Mouse (Mus musculus): ENCODE data around the gene Notum. TPM values are rescaled to one million over a fixed set of nuclear protein-coding genes. Genes with fewer than 3 reads are reported as not detected.

Notum gene
- polyA plus RNA-seq (2016; fragmentation: Nextera tagmentation; extraction: Ambion mirVana): 0.13 and 0.49 TPM in 2 replicates

DNA sequence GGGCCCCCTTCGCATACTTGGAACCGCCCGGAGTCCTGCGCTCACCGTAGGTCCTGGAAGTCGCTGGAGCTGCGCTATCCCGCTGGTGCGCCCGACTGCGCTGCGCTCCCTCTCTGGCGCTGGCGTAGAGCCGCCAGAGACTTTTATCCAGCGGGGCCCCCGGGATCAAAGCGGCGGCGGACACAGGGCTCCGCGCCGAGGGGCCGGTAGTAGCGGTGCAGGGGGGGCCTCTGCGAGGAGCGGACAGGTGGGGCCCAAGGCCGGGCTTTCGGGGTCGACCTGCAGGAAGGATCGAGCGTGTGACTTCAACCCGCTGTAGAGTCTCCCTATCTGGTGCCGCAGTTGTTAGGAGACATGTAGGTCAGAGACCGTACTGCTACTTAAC is at the start of gene Notum:
Gene Notum (minus strand): TSS at position 100 of the 385 bp plus-strand sequence.
- Histone ChIP-seq H3K4me3 (replicated peaks) (peak within 1 kb of the TSS; percentile 41), H3K9ac (peak within 1 kb of the TSS; percentile 33; the same call in 1 of the 2 replicates), H3K4me1 (peaks cover 23% of the 10 kb centered on the region), H3K36me3 (replicated peaks) (no peaks in the 10 kb centered on the region), H3K27me3 (peaks cover 95% of the 10 kb centered on the region), H3K4me2 (peak within 1 kb of the TSS; percentile 60), H3K9me3 (no peaks in the 10 kb centered on the region), H3K27ac (no peak within 1 kb of the TSS)
- 1% methylated on average over 35 of the region's 35 CpGs for WGBS
- ATAC-seq (ENCODE audit: low FRiP score): no peak

DNA sequence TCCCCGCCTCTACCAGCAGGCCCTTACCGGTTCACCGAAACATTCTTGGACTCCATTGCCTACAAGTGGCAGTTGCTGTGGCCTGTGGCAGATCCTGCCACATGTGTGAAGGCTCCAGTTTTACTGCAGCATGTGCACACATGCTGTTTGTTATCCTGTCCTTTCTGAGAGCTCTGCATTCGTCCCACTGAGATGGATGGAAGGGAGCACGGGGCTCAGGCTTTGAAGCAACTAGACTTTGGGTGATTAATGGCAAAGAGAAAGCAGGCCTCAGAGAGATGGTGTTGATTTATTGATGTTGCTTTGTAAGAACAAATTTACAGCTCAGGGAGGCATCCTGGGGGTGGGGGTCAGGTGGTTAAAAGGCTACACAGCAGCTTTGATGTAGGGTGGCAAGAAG is 49.7 kb upstream of the Notum start:
- Histone ChIP-seq H3K4me1 (peaks cover 56% of the 10 kb centered on the region), H3K27ac (no peak overlapping the region), H3K27me3 (0 out of 2 replicates have a peak, but pooled peaks cover 4% of the 10 kb centered on the region), H3K4me2 (no peak overlapping the region), H3K4me3 (replicated peaks) (no peak overlapping the region), H3K9ac (no peak overlapping the region), H3K36me3 (replicated peaks) (peaks cover 36% of the 10 kb centered on the region), H3K9me3 (no peaks in the 10 kb centered on the region)
- no peak for ATAC-seq (ENCODE audit: low FRiP score)
- 86% methylated on average over 5 of the region's 5 CpGs for WGBS

DNA sequence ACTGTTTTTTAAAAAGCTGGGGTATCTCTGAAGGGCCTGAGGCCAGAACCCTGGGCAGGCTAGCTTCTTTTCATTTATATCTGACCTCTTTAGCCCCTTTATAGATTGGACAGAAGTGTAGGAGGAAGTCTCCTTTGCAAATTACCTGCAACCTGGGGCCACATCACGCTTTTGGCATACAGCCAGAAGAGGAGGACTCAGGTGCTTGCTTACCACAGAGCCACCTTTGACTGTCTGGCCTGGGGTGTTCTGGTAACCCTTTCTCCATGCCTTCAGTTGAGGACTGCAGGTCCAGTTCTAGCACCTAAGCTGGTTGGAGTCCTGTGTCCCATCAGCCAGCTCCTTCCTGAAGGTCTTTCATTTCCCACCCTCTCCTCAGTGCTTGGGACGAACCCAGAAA is 48.6 kb upstream of the Notum start:
- 87% methylated on average over 2 of the region's 2 CpGs for WGBS
- ATAC-seq (ENCODE audit: low FRiP score): no peak
- peaks cover 58% of the 10 kb centered on the region for H3K4me1 ChIP-seq
- H3K36me3 ChIP-seq (replicated peaks): peaks cover 31% of the 10 kb centered on the region
- H3K9me3 ChIP-seq: no peaks in the 10 kb centered on the region
- H3K4me2 ChIP-seq: no peak overlapping the region
- 0 out of 2 replicates have a peak, but pooled peaks cover 8% of the 10 kb centered on the region for H3K27me3 ChIP-seq
- 0 out of 2 replicates have a peak overlapping the region, but pooled peaks have one; percentile 12 for H3K9ac ChIP-seq
- no peak overlapping the region for H3K27ac ChIP-seq
- H3K4me3 ChIP-seq (replicated peaks): no peak overlapping the region

DNA sequence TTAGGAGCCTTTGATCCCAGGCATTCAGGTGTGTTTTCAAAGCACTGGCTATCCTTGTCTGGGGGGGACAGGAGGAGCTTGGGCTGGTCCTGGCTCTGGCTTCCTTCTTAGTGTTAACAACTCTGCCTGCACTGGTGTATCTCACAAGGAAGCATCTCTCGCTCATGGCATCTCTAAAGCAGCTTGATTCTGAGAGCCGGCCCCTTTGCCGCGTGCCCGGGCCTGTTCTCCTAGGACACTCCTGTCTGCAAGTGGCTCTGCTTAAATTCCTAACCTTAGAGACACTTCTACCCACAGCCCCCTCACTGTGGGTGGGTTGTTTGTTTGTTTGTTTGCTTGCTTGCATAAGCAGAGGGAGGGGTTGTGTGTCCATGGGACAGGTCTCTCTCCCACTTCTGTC is 47.0 kb upstream of the Notum start:
- no peak overlapping the region for H3K4me3 ChIP-seq (replicated peaks)
- 56% methylated on average over 5 of the region's 5 CpGs for WGBS
- H3K4me2 ChIP-seq: no peak overlapping the region
- H3K9me3 ChIP-seq: no peaks in the 10 kb centered on the region
- H3K4me1 ChIP-seq: peaks cover 59% of the 10 kb centered on the region
- 0 out of 2 replicates have a peak, but pooled peaks cover 8% of the 10 kb centered on the region for H3K27me3 ChIP-seq
- H3K27ac ChIP-seq: peak overlapping the region; percentile 68; the same call in 1 of the 2 replicates
- 0 out of 2 replicates have a peak overlapping the region, but pooled peaks have one; percentile 47 for H3K9ac ChIP-seq
- peaks cover 44% of the 10 kb centered on the region for H3K36me3 ChIP-seq (replicated peaks)
- ATAC-seq (ENCODE audit: low FRiP score): no peak

DNA sequence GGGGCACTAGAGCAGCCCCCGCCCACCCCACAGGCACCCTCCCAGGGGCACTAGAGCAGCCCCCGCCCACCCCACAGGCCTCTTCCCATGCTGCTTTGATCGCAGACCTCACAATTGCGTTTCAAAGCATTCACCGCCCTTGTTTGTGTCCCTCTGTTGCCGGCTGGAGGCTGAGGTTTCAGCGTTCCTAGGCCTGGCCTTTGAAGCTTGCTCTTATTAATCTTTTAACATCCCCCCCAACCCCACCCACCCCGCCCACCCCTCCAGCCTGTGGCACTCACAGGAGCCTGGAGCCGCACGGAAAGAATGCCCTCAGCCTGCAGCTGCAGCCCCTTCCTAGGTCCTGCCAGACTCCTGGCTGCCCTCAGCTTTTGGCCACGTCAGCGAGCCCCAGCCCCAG is 46.2 kb upstream of the Notum start:
- ATAC-seq (ENCODE audit: low FRiP score): no peak
- no peak overlapping the region for H3K4me3 ChIP-seq (replicated peaks)
- H3K27me3 ChIP-seq: 0 out of 2 replicates have a peak, but pooled peaks cover 8% of the 10 kb centered on the region
- H3K27ac ChIP-seq: peak overlapping the region; percentile 68
- H3K4me1 ChIP-seq: peaks cover 52% of the 10 kb centered on the region
- peak overlapping the region; percentile 10 for H3K4me2 ChIP-seq
- WGBS: 1% methylated on average over 11 of the region's 12 CpGs
- no peaks in the 10 kb centered on the region for H3K9me3 ChIP-seq
- peaks cover 48% of the 10 kb centered on the region for H3K36me3 ChIP-seq (replicated peaks)
- peak overlapping the region; percentile 47 for H3K9ac ChIP-seq

DNA sequence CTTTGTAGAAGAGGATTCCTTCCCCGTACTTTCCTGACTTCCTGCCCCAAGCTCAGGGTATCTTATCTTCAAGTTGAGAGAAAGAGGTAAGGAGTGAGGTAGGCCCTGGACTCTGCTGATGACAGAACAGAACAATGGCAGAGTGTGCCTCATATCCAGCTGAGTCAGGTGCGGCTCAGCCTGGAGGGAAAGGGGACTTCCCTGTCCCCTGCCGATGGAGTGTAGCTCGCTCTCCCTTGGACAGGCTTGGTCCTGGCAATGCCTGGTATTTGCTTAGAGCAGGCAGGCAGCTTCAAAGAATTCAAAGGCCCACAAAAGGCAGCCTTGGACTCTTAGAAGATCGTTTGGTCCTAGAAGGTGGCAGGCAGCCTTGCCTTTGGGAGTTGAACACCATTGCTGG is 45.1 kb upstream of the Notum start:
- Histone ChIP-seq H3K4me1 (peaks cover 48% of the 10 kb centered on the region), H3K27ac (no peak overlapping the region), H3K9me3 (no peaks in the 10 kb centered on the region), H3K9ac (no peak overlapping the region), H3K36me3 (replicated peaks) (peaks cover 53% of the 10 kb centered on the region), H3K4me2 (no peak overlapping the region), H3K4me3 (replicated peaks) (no peak overlapping the region), H3K27me3 (0 out of 2 replicates have a peak, but pooled peaks cover 8% of the 10 kb centered on the region)
- 65% methylated on average over 5 of the region's 5 CpGs for WGBS
- ATAC-seq (ENCODE audit: low FRiP score): no peak

DNA sequence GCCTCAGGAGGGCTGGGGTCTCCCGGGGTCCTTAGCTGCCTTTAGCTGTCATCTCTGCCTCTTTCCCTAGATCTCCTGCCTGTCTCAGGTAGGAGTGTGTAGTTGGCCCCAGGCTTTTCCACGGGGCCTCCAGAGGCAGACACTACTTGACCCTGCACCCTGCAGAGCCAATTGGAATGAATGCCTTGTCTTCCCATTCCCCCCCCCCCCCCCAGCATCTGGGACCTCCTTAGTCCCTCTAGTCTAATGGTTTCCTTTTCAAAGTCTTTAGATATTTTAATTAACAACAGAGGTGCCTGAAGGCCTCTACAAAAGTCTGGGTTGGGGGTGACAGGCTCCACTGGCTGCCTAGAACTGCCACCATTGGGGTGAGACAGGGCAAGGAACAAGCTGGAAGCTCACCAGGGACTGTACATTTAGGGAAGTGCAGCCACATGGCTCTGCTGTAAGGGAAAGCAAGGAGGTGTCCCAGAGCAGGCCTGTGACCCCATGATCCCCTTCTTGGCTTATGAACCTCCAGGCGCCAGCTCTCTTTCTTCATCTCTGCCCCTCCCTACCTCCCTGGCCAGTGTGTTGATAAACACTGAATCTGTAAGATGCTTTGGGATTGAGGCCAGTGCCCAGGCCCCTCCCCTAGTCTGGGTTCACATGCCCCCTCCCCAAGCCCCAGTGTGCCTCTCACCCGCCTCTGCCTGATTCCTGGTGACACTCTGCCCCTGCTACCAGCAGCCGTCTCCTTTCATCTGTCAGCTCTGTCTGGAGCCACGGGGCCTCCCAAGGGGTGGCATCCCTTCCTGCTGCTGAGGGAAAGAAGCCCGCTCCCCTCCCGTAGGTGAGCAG is 43.7 kb upstream of the Notum start:
- Histone ChIP-seq H3K9ac (peak overlapping the region; percentile 44; the same call in 1 of the 2 replicates), H3K27ac (peak overlapping the region; percentile 2; the same call in 1 of the 2 replicates), H3K4me2 (no peak overlapping the region), H3K36me3 (replicated peaks) (peaks cover 53% of the 10 kb centered on the region), H3K4me3 (replicated peaks) (no peak overlapping the region), H3K27me3 (0 out of 2 replicates have a peak, but pooled peaks cover 8% of the 10 kb centered on the region), H3K4me1 (peaks cover 48% of the 10 kb centered on the region), H3K9me3 (no peaks in the 10 kb centered on the region)
- 21% methylated on average over 8 of the region's 8 CpGs for WGBS
- ATAC-seq (ENCODE audit: low FRiP score): no peak

DNA sequence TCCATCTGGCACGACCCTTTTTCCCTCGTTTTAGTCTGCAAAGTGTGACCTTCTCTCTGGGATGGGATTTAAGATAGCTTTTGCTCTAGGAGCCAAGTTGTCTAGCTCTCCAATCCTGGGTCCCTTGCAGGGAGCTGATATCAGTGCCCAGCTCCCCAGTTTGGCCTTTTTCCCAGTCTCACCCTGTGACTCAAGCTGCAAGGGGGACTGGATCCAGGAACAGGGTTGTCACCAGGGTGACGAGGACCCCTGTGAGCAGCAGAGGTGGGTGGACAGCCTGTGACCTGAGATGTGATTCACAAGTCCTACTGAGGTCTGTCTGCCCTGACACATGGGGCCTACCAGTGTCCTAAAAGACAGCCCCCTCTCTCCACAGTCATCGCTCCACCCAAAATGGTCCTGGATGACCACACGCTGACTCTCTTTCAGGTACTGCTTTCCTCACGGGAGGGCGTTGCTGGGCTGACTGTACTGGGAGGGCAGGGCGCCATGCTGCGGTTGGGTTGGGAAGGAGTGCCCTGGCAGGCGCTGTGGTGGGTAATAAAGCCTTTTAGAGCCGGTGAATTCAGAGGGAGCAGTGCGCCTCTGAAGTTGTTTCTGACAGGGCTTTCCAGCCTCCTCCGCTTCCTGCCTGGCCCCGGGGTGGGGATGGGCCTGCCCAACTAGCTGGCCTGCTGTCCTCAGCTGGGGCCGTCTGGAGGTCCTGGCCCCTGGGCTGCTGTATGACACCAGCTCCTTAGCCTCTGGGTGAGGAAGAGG is 42.9 kb upstream of the Notum start:
- Histone ChIP-seq H3K27me3 (0 out of 2 replicates have a peak, but pooled peaks cover 8% of the 10 kb centered on the region), H3K27ac (peak overlapping the region; percentile 2; the same call in 1 of the 2 replicates), H3K4me1 (peaks cover 48% of the 10 kb centered on the region), H3K9me3 (no peaks in the 10 kb centered on the region), H3K4me3 (replicated peaks) (no peak overlapping the region), H3K4me2 (no peak overlapping the region), H3K9ac (peak overlapping the region; percentile 44; the same call in 1 of the 2 replicates), H3K36me3 (replicated peaks) (peaks cover 52% of the 10 kb centered on the region)
- 50% methylated on average over 15 of the region's 15 CpGs for WGBS
- ATAC-seq (ENCODE audit: low FRiP score): no peak

DNA sequence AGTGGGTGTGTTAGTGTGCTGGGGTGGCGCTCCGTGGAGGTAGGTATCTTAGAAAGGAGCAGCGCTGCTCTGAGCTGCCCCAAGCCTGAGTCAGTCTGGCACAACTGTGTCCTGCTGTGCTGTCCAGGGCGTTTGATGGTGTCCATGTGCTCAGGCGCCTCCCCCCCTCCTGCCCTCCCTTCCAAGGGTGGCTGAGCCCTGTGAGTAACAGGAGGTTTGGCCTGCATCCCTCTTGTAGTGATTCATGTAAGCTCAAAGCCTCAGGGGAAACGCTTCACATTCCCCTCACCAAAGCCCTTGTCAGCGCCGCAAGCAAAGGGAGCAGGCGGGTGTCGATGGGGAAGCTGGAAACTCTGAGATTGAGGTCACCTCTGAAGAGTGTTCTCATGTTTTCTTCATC is 36.8 kb upstream of the Notum start:
- Histone ChIP-seq H3K4me1 (peaks cover 15% of the 10 kb centered on the region), H3K9me3 (no peaks in the 10 kb centered on the region), H3K36me3 (replicated peaks) (peaks cover 59% of the 10 kb centered on the region), H3K27me3 (no peaks in the 10 kb centered on the region), H3K4me2 (no peak overlapping the region), H3K9ac (peak overlapping the region; percentile 36; the same call in 1 of the 2 replicates), H3K27ac (no peak overlapping the region), H3K4me3 (replicated peaks) (no peak overlapping the region)
- no peak for ATAC-seq (ENCODE audit: low FRiP score)
- WGBS: 77% methylated on average over 10 of the region's 10 CpGs

DNA sequence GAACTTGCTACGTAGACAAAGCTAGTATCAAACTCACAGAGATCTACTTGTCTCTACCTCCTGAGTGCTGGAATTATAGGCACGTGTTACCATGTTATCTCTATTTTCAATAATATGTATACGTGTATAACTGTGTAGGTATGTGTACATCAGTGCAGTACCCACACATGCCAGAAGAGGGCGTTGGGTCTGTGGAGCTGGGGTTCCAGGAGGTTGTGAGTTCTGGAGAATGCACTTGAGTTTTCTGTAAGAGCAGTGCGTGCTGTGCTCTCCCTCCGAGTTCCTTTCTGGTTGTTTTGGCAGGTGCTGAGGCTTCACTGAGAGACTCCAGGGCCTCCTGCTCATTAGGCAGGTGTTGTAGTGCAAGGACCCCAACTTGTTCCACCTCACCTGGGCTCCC is 35.6 kb upstream of the Notum start:
- Histone ChIP-seq H3K4me2 (no peak overlapping the region), H3K9ac (no peak overlapping the region), H3K36me3 (replicated peaks) (peaks cover 55% of the 10 kb centered on the region), H3K27me3 (no peaks in the 10 kb centered on the region), H3K9me3 (no peaks in the 10 kb centered on the region), H3K4me1 (peaks cover 15% of the 10 kb centered on the region), H3K4me3 (replicated peaks) (no peak overlapping the region), H3K27ac (no peak overlapping the region)
- ATAC-seq (ENCODE audit: low FRiP score): no peak
- 91% methylated on average over 6 of the region's 6 CpGs for WGBS

DNA sequence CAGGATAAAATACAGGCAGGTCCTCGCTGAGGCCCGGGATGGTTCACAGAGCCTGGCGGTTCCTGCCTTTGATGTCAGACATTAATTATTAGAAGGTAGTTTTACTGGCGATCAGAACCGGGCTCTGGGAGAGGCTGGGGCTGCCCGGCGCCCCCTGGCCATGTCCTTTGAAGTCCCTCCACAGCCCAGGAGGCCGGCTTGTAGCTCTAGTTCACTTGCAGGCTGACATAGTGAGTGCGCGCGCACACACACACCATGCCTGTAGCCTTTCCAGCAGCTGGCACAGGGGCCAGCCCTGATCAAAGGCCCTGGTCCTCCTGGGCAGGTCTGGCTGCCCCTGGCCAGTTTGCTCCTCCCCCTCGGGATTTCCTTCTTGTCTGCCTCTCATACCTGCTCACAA is 34.7 kb upstream of the Notum start:
- Histone ChIP-seq H3K4me3 (replicated peaks) (no peak overlapping the region), H3K4me1 (peaks cover 15% of the 10 kb centered on the region)
- WGBS: 61% methylated on average over 12 of the region's 12 CpGs

DNA sequence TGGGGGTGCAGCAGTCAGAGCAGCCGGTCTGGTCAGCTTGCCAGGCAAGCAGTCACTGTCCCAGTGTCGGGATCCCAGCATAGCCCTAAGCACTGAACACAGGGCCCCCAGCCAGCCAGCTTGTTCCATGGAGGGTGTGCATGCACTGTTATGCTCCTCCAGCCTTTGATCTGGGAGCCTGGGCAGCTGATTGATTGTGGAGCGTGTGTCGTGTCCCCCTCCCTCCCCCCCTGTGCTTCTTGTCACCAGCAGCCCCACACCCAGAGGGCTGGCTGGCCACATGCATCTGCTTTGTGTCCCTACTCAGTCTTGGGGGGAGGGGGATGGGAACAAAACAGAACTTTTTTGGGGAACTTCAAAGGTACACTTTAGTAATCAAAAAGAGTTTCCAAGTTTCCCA is 34.2 kb upstream of the Notum start:
- H3K36me3 ChIP-seq (replicated peaks): peaks cover 52% of the 10 kb centered on the region
- H3K27ac ChIP-seq: peak overlapping the region; percentile 43
- no peak overlapping the region for H3K4me2 ChIP-seq
- ATAC-seq (ENCODE audit: low FRiP score): 0 out of 2 replicates have a peak, but pooled peaks have one; percentile 30
- H3K27me3 ChIP-seq: no peaks in the 10 kb centered on the region
- 37% methylated on average over 4 of the region's 4 CpGs for WGBS
- no peak overlapping the region for H3K4me3 ChIP-seq (replicated peaks)
- H3K4me1 ChIP-seq: peaks cover 15% of the 10 kb centered on the region
- H3K9ac ChIP-seq: no peak overlapping the region
- no peaks in the 10 kb centered on the region for H3K9me3 ChIP-seq

More for the DNA sequence above, 34.7 kb upstream of the Notum start:
- no peak overlapping the region for H3K4me2 ChIP-seq
- H3K9ac ChIP-seq: no peak overlapping the region
- peaks cover 52% of the 10 kb centered on the region for H3K36me3 ChIP-seq (replicated peaks)
- peak overlapping the region; percentile 43 for H3K27ac ChIP-seq
- peak; percentile 41; the same call in 1 of the 2 replicates for ATAC-seq (ENCODE audit: low FRiP score)
- no peaks in the 10 kb centered on the region for H3K9me3 ChIP-seq
- no peaks in the 10 kb centered on the region for H3K27me3 ChIP-seq

Data from forebrain, embryonic 12.5 days (tissue).